9 mouse cellular contexts compared by ENCODE assay signal in genomic region chr8:85013230-85013840, GRCm38 (mm10). TPM values are rescaled to one million over a fixed set of nuclear protein-coding genes. Genes with fewer than 3 reads are reported as not detected.
DNase-seq lines count a peak whose midpoint lies in the region; ATAC-seq and TF ChIP-seq lines count a peak whose summit lies in the region.
"Had no signal": no experiment of that assay in that cellular context is flagged by ENCODE, and none has a peak within 500 bp of the region (broad histone marks: within the 10 kb centered on the region; RNA-seq: fewer than 3 reads in every experiment).

No protein-coding gene starts in this region.

- H3K27me3 ChIP-seq in CH12.LX (replicated peaks), result no peaks in the 10 kb centered on the region
- H3K27me3 ChIP-seq in hindbrain, embryonic 10.5 days (ENCODE audit: insufficient read depth, poor library complexity, severe bottlenecking), result peaks cover 70% of the 10 kb centered on the region
- H3K27me3 ChIP-seq in lung, embryonic 16.5 days (ENCODE audit: control insufficient read depth, insufficient read depth, low read depth, low read length), result peaks cover 33% of the 10 kb centered on the region

- H3K4me1 ChIP-seq in CH12.LX (ENCODE audit: control insufficient read depth in 1 of 2, insufficient read depth in 2 of 2), result no peaks in the 10 kb centered on the region
- H3K4me1 ChIP-seq in hindbrain, embryonic 10.5 days (replicated peaks), result peaks cover 18% of the 10 kb centered on the region
- H3K4me1 ChIP-seq in lung, embryonic 16.5 days (replicated peaks; ENCODE audit: control insufficient read depth, insufficient read depth, low read length), result no peaks in the 10 kb centered on the region

- TF ChIP-seq RAD21 in CH12.LX (IDR thresholded peaks at IDR 0.05; ENCODE audit: low read depth, low read length), result peak; percentile 38

- TF ChIP-seq CTCF in CH12.LX (conservative IDR thresholded peaks at IDR 0.05 in 1 of 2, IDR thresholded peaks at IDR 0.05 in 1 of 2; ENCODE audit: low read depth in 2 of 2, low read length in 2 of 2), result peak in 1 of 2 experiments; percentile 68; a peak in 2 of 4 replicates

- in situ Hi-C loops in CH12.LX (cut with MboI; ENCODE audit: low pct_ligation_motif_present, low pct_unique_long_range_greater_than_20kb, low sequenced_read_pairs), result no loop called here

- no peak; the same call in 1 of the 2 replicates for TF ChIP-seq POLR2A in CH12.LX (IDR thresholded peaks at IDR 0.05; ENCODE audit: low read depth, low read length)

- 6% methylated on average over 26 of the region's 26 CpGs for WGBS in hindbrain, embryonic 10.5 days
- 3% methylated on average over 26 of the region's 26 CpGs for WGBS in lung, embryonic 16.5 days

- H3K9me3 ChIP-seq in CH12.LX (replicated peaks; ENCODE audit: low read length), result no peaks in the 10 kb centered on the region
- H3K9me3 ChIP-seq in hindbrain, embryonic 10.5 days, result no peaks in the 10 kb centered on the region
- H3K9me3 ChIP-seq in lung, embryonic 16.5 days (ENCODE audit: control insufficient read depth, low read length), result no peaks in the 10 kb centered on the region

- H3K4me2 ChIP-seq in CH12.LX (ENCODE audit: insufficient read depth, low read depth, poor library complexity, severe bottlenecking), result peak overlapping the region; percentile 9; the same call in 1 of the 2 replicates
- H3K4me2 ChIP-seq in lung, embryonic 16.5 days (ENCODE audit: low read depth, low read length), result peak overlapping the region; percentile 57

- no peaks in the 10 kb centered on the region for H3K79me2 ChIP-seq in CH12.LX (replicated peaks; ENCODE audit: control insufficient read depth, extremely low read depth, insufficient read depth, poor library complexity, severe bottlenecking)

- H3K9ac ChIP-seq in CH12.LX (ENCODE audit: insufficient read depth, low read depth), result peak overlapping the region; percentile 1; the same call in 1 of the 2 replicates
- peak overlapping the region; percentile 13; the same call in 1 of the 2 replicates for H3K9ac ChIP-seq in lung, embryonic 16.5 days (ENCODE audit: low read length)

- H3K4me3 ChIP-seq in CH12.LX (replicated peaks in 1 of 3; ENCODE audit: low read depth in 2 of 3, low read length in 2 of 3, poor library complexity in 1 of 3), result peak overlapping the region in 2 of 3 experiments; percentile 5 to 18
- peak overlapping the region; percentile 49 for H3K4me3 ChIP-seq in hindbrain, embryonic 10.5 days
- peak overlapping the region; percentile 32 for H3K4me3 ChIP-seq in lung, embryonic 16.5 days (ENCODE audit: low read length)
- H3K4me3 ChIP-seq: erythroblast, embryonic 14.5 days had no signal

- no peak for TF ChIP-seq EP300 in CH12.LX (IDR thresholded peaks at IDR 0.05; ENCODE audit: low read length)

- H3K27ac ChIP-seq in CH12.LX (ENCODE audit: insufficient read depth, low read depth), result no peak overlapping the region
- peak overlapping the region; percentile 53; the same call in 1 of the 2 replicates for H3K27ac ChIP-seq in hindbrain, embryonic 10.5 days
- no peak overlapping the region for H3K27ac ChIP-seq in lung, embryonic 16.5 days (ENCODE audit: low read length)

- dilution Hi-C loops in CH12.LX (cut with MboI; ENCODE audit: extremely low pct_ligation_motif_present, extremely low pct_unique_long_range_greater_than_20kb, low sequenced_read_pairs), result no loop called here

- ATAC-seq in erythroblast, adult 5-6 weeks (replicated peaks; ENCODE audit: low FRiP score, poor library complexity, severe bottlenecking), result peak; percentile 70
- ATAC-seq in lung, embryonic 16.5 days (ENCODE audit: low read depth), result peak; percentile 56
- ATAC-seq in neutrophil, adult 5-6 weeks (ENCODE audit: extremely low read depth, insufficient number of reproducible peaks, low FRiP score, poor library complexity, severe bottlenecking), result peak; percentile 75

- no peak for DNase-seq in CH12.LX (ENCODE audit: extremely low read depth)
- DNase-seq in brain, adult 2 months (ENCODE audit: low read depth, low spot score), result peak; percentile 92
- peak; percentile 80 for DNase-seq in hindbrain, embryonic 10.5 days (ENCODE audit: low spot score)
- DNase-seq in layer of hippocampus, postnatal 10 days (ENCODE audit: low spot score in 2 of 2), result peak; percentile 74
- DNase-seq in thymus, postnatal 10 days (ENCODE audit: low spot score in 2 of 2), result peak; percentile 72 to 86

- H3K36me3 ChIP-seq in CH12.LX (replicated peaks in 1 of 2; ENCODE audit: control insufficient read depth in 1 of 2, insufficient read depth in 1 of 2, low read length in 1 of 2), result peaks cover 8 to 22% of the 10 kb centered on the region in 2 experiments
- peaks cover 17% of the 10 kb centered on the region for H3K36me3 ChIP-seq in hindbrain, embryonic 10.5 days
- H3K36me3 ChIP-seq in lung, embryonic 16.5 days (ENCODE audit: control insufficient read depth, insufficient read depth, low read length), result peaks cover 7% of the 10 kb centered on the region; the same call in 1 of the 2 replicates

TF ChIP-seq in CH12.LX, 34 proteins besides CTCF, POLR2A, EP300 and RAD21:
- TF ChIP-seq MYC (IDR thresholded peaks at IDR 0.05; ENCODE audit: low read depth, low read length) (no peak), BHLHE40 (IDR thresholded peaks at IDR 0.05; ENCODE audit: low read depth, low read length) (no peak), TBP (conservative IDR thresholded peaks at IDR 0.05; ENCODE audit: low read depth, low read length) (no peak), HCFC1 (IDR thresholded peaks at IDR 0.05; ENCODE audit: low read depth, low read length) (no peak), SMC3 (IDR thresholded peaks at IDR 0.05; ENCODE audit: low read depth, low read length) (peak; percentile 38), ELF1 (IDR thresholded peaks at IDR 0.05; ENCODE audit: low read depth, low read length) (0 out of 2 replicates have a peak, but pooled peaks have one; percentile 12)
TF ChIP-seq in CH12.LX: peak in this region for 2.

RNA-seq across cellular contexts. Expression of gene Best2, which starts 1.0 kb away (rescaled TPM):
- 0.21 TPM in 1 of 2 replicates, not detected in the other for total RNA-seq in CH12.LX (2012; rRNA removed)
- total RNA-seq in CH12.LX (2014; rRNA removed), result not detected in 2 replicates
- 0.23 TPM in 1 of 2 replicates, not detected in the other for polyA plus RNA-seq in CH12.LX (2012; ENCODE audit: insufficient read length, low read depth)
- not detected in 2 replicates for total RNA-seq in erythroblast, adult 5-6 weeks (2015; ENCODE audit: low replicate concordance)
- not detected in 2 replicates for total RNA-seq in erythroblast, adult 5-6 weeks (2017; ENCODE audit: low replicate concordance)
- not detected in 2 replicates for polyA plus RNA-seq in hindbrain, embryonic 10.5 days (2016; fragmentation: Nextera tagmentation; extraction: Ambion mirVana)
- total RNA-seq in layer of hippocampus, postnatal 10 days (2021), result not detected
- polyA plus RNA-seq in lung, embryonic 16.5 days (2015; fragmentation: Nextera tagmentation; extraction: Ambion mirVana), result not detected in 2 replicates
- total RNA-seq in neutrophil, adult 5-6 weeks (2017), result not detected in 2 replicates
- polyA plus RNA-seq: erythroblast, embryonic 14.5 days had no signal

RNA-seq across cellular contexts. Expression of gene Asna1, which starts 11.7 kb away (rescaled TPM):
- 109 and 125 TPM in 2 replicates for total RNA-seq in CH12.LX (2012; rRNA removed)
- 108 and 119 TPM in 2 replicates for total RNA-seq in CH12.LX (2014; rRNA removed)
- polyA plus RNA-seq in CH12.LX (2012; ENCODE audit: insufficient read length, low read depth), result 127 and 132 TPM in 2 replicates
- 20.8 and 24.2 TPM in 2 replicates for total RNA-seq in erythroblast, adult 5-6 weeks (2015; ENCODE audit: low replicate concordance)
- 13.5 and 26.3 TPM in 2 replicates for total RNA-seq in erythroblast, adult 5-6 weeks (2017; ENCODE audit: low replicate concordance)
- 162 and 176 TPM in 2 replicates for polyA plus RNA-seq in hindbrain, embryonic 10.5 days (2016; fragmentation: Nextera tagmentation; extraction: Ambion mirVana)
- 100 to 1,000 TPM; 110 to 119 TPM for total RNA-seq in layer of hippocampus, postnatal 10 days (2021)
- polyA plus RNA-seq in lung, embryonic 16.5 days (2015; fragmentation: Nextera tagmentation; extraction: Ambion mirVana), result 121 and 122 TPM in 2 replicates
- total RNA-seq in neutrophil, adult 5-6 weeks (2017), result 38.9 and 43.1 TPM in 2 replicates

RNA-seq across cellular contexts. Expression of gene Trir, which starts 13.3 kb away (rescaled TPM):
- total RNA-seq in CH12.LX (2012; rRNA removed) (151 and 202 TPM in 2 replicates), CH12.LX (2014; rRNA removed) (190 and 209 TPM in 2 replicates)
- polyA plus RNA-seq in CH12.LX (2012; ENCODE audit: insufficient read length, low read depth), result 185 and 244 TPM in 2 replicates
- 32.1 and 45.4 TPM in 2 replicates for total RNA-seq in erythroblast, adult 5-6 weeks (2015; ENCODE audit: low replicate concordance)
- 72.9 and 103 TPM in 2 replicates for total RNA-seq in erythroblast, adult 5-6 weeks (2017; ENCODE audit: low replicate concordance)
- 149 and 164 TPM in 2 replicates for polyA plus RNA-seq in hindbrain, embryonic 10.5 days (2016; fragmentation: Nextera tagmentation; extraction: Ambion mirVana)
- 100 to 1,000 TPM; 151 to 155 TPM for total RNA-seq in layer of hippocampus, postnatal 10 days (2021)
- polyA plus RNA-seq in lung, embryonic 16.5 days (2015; fragmentation: Nextera tagmentation; extraction: Ambion mirVana), result 92.1 and 101 TPM in 2 replicates
- 124 and 193 TPM in 2 replicates for total RNA-seq in neutrophil, adult 5-6 weeks (2017)

RNA-seq across cellular contexts. Expression of gene Hook2, which starts 22.9 kb away (rescaled TPM):
- total RNA-seq in CH12.LX (2012; rRNA removed) (17.6 and 24.7 TPM in 2 replicates), CH12.LX (2014; rRNA removed) (7.1 TPM in 2 replicates)
- polyA plus RNA-seq in CH12.LX (2012; ENCODE audit: insufficient read length, low read depth), result 9.8 and 11.7 TPM in 2 replicates
- 1.9 and 5.0 TPM in 2 replicates for total RNA-seq in erythroblast, adult 5-6 weeks (2015; ENCODE audit: low replicate concordance)
- total RNA-seq in erythroblast, adult 5-6 weeks (2017; ENCODE audit: low replicate concordance), result 1.6 and 6.1 TPM in 2 replicates
- polyA plus RNA-seq in hindbrain, embryonic 10.5 days (2016; fragmentation: Nextera tagmentation; extraction: Ambion mirVana), result 14.5 and 16.8 TPM in 2 replicates
- total RNA-seq in layer of hippocampus, postnatal 10 days (2021), result 10 to 100 TPM; 14.5 to 15.1 TPM
- 24.2 and 27.2 TPM in 2 replicates for polyA plus RNA-seq in lung, embryonic 16.5 days (2015; fragmentation: Nextera tagmentation; extraction: Ambion mirVana)
- total RNA-seq in neutrophil, adult 5-6 weeks (2017), result 8.6 and 12.0 TPM in 2 replicates

RNA-seq across cellular contexts. Expression of gene Tnpo2, which starts 23.4 kb away (rescaled TPM):
- total RNA-seq in CH12.LX (2012; rRNA removed), result 48.0 and 50.4 TPM in 2 replicates
- total RNA-seq in CH12.LX (2014; rRNA removed), result 36.3 and 41.2 TPM in 2 replicates
- 45.1 and 57.0 TPM in 2 replicates for polyA plus RNA-seq in CH12.LX (2012; ENCODE audit: insufficient read length, low read depth)
- 9.6 and 10.8 TPM in 2 replicates for total RNA-seq in erythroblast, adult 5-6 weeks (2015; ENCODE audit: low replicate concordance)
- 11.2 and 14.6 TPM in 2 replicates for total RNA-seq in erythroblast, adult 5-6 weeks (2017; ENCODE audit: low replicate concordance)
- 27.4 and 28.4 TPM in 2 replicates for polyA plus RNA-seq in hindbrain, embryonic 10.5 days (2016; fragmentation: Nextera tagmentation; extraction: Ambion mirVana)
- total RNA-seq in layer of hippocampus, postnatal 10 days (2021), result 100 to 1,000 TPM; 125 to 160 TPM
- 27.7 and 29.5 TPM in 2 replicates for polyA plus RNA-seq in lung, embryonic 16.5 days (2015; fragmentation: Nextera tagmentation; extraction: Ambion mirVana)
- 16.9 TPM in 2 replicates for total RNA-seq in neutrophil, adult 5-6 weeks (2017)
